Mouse (Mus musculus) CH12F3 (cell line): ENCODE measurements around the gene Tln1.
"Not testable (repeated sequence)": the region's sequence is repeated elsewhere in the genome, so short reads cannot be mapped to it uniquely, and the experiment has no call there.

Experiments used
- in situ Hi-C: fragments of 300-500 bp; cut with MboI; formaldehyde crosslinking; loops from 2 replicates; pipeline ENCODE4 v1.14.3; 2020; ENCODE audit warnings: low sequenced_read_pairs

Gene Tln1

DNA sequence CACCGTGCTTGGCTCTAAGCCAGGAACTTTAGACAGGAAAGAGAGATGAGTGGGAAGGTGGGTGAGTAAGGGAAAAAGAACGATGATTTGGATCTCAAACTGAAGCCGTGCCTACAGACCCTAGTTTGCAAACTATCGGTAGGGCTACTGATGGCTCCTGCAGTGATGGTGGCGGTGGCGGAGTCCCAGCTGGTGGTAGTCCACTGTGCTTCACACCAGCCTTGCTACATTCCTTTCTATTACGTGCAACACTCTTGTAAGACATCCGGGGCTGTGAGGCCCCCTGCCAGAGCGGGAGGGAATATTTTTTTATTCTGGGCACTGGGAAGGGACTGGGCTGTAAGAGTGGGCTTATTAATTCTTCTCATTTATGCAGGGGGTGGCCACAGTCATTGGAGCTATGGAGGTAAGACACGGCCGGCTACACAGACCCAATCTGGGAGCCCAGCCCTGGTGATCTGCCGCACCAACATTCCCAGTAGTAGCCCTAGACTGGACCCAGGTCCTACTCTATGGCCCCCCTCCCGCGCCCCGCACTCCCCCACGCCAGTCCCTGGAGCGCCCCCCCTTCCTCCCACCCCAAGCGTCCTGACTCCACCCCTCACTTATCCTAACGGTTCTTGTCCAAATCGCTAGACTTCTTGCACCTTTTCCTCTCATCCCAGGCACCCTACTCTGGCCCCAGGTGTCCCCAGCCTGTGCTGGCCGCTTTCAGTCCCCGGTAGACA is 54.4 kb downstream of the Tln1 start:
- in situ Hi-C loops: no loop called here

DNA sequence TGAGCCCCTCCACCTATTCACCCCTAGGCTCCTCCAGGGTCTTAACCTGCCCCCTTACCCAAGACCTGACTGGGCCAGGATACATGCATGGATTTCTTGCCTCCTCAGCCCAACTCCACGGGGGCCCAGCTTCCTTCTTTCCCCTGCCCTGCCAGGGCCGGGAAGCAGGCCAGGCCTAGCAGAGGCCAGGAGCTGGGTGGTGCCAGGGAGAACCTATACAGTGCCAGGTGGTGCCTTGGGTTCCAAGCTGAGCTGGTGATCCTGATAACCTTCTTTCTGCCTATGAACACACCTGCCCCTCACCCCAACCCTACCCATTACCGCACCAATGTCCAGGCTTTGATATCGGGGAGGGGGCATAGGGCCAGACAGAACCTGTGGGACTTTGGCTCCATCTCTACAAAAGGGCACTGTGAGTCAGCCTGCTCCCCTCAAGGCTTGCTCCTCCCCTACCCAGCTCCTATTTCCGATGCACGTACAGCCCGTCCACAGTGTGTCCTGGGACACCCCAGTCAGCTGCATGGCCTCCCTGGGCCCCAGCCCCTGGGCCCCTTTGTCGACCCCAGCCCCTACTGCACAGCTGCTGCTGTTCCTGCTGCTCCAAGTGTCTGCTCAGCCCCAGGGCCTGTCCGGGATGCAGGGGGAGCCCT is 55.8 kb downstream of the Tln1 start, which contains the start of gene Car9:
Car9 (plus strand) TSS at position 431 of the 650 bp plus-strand sequence.
- in situ Hi-C loops: no loop called here

DNA sequence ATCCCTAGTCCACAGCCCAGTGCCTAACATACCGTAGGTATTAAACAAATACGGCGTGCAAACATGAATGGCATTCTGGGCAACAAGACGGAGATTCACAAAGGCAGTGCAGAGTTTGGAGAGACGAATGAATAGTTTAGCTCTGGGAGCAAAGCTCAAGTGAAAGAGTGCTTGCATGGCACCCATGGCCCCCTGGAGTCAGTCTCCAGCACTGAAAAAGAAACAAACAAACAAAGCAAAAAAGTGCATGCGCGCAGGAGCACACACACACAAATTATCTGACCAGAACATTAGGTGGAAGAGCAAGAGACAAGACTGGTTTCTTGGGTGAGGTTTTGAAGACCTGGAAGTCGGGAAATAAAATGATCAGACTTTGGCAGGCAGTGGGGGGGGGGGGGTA is 56.4 kb downstream of the Tln1 start:
- in situ Hi-C loops: no loop called here

DNA sequence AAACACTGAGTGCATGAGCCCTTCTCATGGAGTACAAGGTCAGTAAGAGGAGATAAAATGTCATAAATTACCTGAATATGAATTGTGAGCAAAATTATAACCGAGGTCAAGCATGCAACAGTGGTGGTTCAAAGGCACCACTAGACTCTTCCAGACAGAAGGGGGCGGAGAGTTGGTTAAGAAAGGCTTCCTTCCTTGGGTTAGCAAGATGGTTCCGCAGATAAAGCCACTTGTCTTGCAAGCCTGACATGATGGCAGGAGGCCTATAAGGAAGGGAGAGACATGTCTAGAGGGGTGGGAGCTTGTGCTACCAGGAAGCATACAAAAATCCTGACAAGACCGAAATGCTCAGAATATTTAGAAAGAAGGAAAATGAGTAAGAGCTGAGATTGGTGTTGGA is 58.2 kb downstream of the Tln1 start:
- in situ Hi-C loops: no loop called here

DNA sequence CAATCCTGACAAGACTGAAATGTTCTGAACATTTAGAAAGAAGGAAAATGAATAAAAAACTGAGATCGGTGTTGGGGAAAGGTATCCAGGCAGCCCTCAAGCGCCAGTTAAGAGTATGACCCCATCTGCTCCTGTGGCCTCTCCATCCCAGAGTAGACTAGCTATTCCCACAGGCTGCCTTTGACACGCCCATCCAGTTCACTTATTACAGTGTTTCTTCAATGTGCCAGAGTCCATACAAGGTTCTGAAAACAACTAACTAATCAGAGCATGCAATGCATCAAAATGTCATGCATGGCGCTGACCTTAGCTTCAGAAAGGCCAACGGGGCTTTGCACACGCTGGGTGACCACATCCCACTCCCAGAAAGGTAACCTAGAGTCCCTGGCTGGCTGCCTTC is 59.0 kb downstream of the Tln1 start:
- in situ Hi-C loops: no loop called here

DNA sequence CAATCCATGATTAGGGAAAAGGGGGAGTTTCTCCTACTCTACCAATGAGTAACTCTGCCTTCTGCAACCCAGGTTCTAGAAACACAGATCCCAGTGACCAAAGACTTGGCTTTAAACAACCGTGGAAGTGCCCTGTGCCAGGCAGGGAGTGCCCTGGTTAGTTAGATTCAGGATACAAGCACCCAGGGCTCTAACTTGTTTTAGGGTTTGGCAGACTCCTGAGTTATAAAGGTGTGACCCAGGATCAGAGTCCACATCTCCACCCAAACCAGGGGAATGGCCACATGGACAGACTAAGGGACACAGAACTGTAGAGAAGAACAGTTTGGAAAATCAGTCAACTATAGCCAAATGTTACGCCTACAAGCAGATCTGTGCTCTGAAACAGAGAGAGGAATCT is 59.5 kb downstream of the Tln1 start:
- in situ Hi-C loops: no loop called here

DNA sequence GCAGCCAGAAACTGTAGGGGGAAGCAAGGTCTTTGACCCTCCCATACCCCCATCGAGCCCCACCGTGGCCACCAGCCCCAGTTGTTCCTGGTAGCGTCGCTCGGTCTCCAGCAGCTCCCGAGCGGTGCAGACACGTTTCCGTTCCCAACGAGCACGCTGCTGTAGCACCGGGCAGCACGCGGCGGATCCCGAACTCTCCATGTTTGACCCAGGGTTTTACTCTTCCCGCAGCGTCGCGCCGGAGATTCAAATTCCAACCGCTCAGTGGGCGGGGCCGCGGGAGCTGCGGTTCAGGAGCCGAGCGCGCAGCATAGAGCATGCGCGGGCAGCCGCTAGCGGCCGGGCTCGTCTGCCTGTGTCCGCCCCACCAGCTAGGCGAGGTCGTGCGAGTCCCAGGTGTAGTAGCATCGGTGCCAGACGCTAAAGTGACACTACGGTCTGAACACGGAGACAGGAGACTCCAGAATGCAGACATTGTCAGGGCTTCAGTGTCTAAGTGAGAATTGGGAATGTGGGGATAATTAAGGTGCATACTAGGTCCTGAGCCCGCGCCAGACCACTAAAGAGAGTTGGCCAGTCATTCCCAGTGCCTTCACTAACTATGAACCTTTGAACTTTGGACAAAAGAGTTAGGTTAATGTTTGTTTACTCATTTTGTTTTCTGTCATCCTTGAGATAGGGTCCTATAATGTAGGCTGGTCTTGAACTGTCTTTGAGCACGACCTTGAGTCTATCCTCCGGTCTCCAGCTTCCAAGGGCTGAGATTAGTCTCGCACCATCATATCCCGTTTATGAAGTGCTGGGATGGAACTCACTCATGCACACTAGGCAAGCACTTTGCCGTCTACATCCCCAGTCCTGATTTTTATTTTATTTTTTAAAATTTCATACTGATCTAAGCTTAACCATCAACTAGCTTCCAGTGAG is 62.8 kb downstream of the Tln1 start, which contains the start of gene Arhgef39:
Arhgef39 (minus strand) TSS at position 289 of the 927 bp plus-strand sequence.
- in situ Hi-C loops: no loop called here

DNA sequence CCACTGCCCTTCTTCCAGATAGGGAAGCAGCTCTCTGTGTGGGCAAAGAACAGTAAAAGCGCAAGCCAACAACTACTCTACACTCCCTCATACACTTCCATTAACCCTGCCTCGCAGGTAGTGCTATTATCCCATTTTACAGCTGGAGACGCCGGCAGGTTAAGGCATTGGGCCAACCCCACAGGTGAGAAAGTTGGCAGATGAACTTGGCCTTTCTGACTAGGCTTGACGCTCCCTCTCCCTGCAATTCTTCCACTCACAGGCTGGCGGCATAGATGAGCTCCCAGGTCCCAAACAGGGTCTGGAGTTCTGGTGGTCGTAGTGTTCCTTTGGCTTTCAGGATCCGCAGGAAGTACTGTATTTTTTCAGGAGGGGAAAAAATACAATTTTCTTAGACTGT is 63.5 kb downstream of the Tln1 start:
- in situ Hi-C loops: no loop called here

DNA sequence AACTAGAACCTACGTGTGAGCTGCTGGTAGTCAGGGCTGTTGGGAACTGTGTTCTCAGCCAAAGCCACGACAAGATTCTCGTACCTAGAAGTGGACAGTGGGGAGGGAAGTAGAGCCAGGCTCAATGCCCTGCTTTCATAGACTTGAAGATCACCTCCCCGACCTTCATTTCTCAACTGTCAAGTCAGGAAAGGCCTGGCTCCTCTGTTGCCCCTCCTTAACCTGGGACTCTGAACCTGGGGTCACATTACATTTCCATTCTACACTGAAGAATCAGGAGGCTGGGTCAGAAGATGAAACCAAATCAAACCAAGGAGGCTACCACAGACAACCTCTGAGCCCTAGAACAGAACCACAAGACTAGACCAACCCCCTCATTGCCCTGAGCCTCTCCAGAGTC is 64.5 kb downstream of the Tln1 start:
- in situ Hi-C loops: no loop called here

DNA sequence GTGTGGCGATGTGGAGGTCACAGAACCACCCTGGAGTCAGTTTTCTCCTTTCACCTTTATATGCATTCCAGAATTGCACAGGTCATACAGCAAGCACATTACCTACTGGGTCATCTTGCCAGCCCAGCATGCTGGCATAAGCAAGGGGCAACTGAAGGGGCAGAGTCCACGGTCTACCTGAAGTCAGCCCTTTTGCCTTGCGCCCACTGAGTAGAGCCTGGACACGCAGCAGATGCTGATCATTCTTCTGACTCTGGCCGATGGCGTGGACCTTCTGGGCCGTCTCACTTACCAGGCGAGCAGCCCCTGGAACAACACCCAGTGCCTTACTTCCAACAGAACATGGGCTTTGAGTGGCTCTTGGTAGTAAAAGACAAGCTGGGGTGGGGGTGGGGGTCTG is 65.1 kb downstream of the Tln1 start:
- in situ Hi-C loops: no loop called here

DNA sequence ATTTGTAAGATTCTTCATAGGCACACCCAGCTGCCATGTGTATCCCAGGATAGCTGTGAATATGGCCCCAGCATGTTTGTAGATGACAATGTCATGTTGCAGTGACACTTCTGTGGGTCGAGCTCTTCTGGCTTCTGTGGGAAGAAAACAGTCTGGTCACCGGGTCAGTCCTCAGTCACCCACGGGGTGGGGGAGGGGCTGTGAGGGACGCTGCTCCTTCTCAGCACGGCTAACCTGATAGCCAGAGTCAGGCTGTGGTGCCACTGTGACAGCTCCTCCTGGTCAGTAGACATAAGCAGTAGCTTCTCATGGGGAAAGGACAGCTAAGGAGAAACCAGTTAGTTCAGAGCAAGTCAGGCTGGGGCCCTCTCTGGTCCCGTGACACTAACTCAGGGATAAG is 65.9 kb downstream of the Tln1 start:
- in situ Hi-C loops: no loop called here

DNA sequence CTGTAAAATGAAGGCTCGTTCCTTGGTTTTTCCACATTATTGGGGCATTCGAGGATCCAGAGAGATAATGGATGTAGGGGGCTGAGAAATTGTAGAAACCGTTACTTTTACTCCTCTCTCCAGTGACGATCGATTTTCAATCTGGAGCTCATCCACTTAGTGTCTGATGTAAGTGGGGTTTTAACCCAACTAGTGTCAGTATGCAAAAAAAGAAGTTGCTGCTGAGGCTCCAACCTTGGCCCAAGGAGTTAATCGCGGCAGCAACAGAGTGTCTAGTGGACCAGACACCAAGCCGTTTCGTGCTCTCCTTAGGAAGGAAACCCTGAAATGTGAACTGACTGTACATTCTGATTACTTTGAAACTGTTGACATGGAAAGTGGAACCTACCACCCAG is 68.6 kb downstream of the Tln1 start:
- in situ Hi-C loops: no loop called here

DNA sequence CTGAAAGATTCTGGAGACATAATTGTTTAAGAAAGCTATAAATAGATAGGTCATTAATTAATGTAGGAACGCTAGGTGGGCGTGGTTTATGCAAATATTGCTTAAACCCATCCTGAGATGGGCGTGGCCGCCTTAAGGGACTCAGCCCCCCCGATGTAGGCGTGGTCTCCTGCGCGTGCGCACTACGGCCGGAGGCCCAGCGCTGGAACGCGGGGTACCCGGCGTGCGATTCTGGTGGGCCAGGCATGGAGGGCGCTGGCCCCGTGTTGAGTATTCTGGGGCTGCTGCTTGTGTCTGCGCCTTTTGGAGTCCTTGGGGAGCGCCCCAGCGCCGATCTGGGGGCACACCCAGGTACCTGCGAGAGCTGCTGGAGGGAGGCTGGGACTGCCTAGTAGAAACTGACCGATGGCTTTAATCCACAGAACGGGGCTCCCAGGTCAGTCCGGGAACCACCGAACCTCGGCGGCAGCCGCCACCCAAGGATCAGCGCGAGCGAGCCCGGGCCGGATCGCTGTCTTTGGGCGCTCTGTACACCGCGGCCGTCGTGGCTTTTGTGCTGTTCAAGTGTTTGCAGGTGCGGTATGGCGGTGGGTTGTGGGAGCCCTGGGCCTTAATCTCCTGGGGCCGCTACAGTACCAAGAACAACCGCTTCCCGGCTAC is 69.2 kb downstream of the Tln1 start:
- in situ Hi-C loops: no loop called here

DNA sequence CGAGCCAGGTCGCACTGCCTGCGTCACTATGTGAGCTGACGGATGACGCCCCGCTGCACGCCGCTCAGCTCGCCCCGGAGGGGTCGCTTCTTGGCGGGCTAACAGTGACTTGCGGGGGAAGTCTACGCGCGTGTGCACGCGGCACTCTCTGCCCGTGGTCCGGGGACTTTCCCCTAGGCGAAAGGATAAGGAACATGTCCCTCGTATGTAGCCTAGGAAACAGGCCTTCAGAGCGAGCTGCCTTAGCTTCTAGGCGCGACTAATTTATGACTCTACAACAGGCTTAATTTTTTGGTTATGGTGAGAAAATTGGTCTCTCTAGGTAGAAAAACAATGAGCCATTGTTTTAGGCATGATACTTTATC is 69.7 kb downstream of the Tln1 start, which contains the start of gene Ccdc107:
Ccdc107 (plus strand) TSS at position 80 of the 365 bp plus-strand sequence.
- in situ Hi-C loops: no loop called here

DNA sequence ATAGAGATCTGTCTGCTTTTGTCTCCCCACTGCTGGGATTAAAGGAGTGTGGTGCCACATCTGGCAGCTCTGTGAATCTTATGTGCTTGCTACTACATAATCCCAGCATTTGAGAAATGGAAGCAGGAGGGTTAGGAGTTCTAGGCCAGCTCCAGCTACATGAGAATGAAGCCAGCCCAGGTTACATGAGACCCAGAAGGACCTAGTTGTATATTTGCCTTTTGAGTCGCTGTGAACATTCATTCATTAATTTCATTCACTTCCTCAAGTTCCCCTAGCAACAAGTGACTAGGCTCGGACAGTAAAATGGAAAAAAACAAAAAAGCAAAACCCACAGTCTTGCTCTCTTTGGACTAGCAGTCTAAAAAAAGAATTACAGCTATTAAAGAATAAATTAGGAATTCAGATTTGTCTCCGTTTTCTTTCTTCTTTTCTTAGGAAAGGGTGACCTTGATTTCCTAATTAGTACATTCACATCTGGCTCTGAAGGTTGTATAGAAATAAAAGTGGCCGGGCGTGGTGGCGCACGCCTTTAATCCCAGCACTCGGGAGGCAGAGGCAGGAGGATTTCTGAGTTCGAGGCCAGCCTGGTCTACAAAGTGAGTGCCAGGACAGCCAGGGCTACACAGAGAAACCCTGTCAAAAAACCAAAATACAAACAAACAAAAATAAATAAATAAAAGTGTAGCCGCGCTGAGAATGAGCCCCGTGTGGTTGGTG is 70.2 kb downstream of the Tln1 start:
- in situ Hi-C loops: no loop called here

DNA sequence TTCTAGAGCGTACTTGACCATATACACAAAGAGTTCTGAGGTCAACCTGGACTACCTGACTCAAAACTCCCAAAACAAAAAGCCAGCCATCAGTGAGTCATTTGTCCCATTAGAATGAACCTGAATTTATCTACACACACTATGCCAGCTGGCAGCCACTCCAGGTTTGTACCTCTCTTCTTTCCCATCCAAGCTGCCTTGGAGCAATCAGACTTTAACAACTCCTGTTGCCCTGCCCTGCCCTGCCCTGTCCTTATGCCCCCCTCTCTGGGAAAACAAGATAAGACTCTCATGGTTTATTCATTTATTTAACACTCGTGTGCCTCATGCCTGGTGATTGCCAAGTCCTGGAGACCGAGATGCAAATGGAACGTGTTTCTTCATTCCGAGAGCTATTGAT is 71.7 kb downstream of the Tln1 start:
- in situ Hi-C loops: no loop called here

DNA sequence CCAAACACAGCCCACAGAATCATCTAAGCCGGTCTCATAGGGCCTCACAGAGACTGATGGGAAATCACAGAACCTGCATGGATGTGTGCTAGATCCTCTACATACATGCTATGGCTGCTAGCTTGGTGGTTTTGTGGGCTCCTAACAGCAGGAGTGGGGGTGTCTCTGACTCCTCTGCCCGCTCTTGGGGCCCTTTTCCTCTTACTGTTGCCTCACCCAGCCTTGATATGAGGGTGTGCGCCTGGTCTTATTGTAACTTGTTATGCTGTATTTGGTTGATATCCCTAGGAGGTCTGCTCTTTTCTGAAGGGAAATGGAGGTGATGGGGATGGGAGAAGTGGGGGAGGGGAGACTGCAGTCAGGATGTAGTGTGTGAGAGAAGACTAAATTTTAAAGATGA is 72.9 kb downstream of the Tln1 start:
- in situ Hi-C loops: no loop called here

DNA sequence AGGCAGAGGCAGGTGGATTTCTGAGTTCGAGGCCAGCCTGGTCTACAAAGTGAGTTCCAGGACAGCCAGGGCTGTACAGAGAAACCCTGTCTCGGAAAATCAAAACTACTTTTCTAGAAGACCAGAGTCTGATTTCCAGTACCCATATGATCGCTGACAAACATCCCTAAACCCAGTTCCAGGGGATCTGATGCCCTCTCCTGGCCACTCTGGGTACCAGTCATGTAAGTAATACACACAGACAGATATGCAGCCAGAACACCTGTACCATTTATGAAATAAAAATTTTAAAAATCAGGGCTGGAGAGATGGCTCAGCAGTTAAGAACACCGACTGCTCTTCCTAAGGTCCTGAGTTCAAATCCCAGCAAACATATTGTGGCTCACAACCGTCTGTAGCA is 76.8 kb downstream of the Tln1 start:
- in situ Hi-C loops: not testable (repeated sequence)

DNA sequence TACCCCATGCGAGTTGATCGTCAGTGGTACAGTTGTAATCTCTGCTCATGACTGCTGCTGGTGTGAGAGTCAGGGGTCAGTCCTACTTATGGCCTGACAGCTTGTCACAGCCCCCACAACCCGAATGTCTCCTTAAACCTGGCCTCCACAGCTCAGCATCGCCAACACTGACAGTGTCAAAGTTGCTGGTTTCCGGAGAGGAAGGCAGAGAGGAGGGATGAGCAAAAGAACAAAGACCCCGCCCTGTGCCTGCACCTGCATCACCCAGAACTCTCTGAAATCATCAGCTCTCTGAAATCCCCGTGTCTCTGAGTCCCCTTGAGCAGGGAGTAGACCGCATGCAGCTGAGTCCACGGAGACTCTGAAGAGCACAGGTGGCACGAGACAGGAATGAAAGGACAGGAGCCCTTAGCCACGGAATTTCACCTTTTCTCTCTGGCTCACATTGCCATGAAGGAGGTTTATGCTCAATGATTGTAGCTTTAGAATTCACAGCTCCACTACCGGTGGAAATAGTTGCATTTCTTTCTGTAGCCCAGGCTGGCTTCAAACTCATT is 78.9 kb downstream of the Tln1 start, which contains the start of gene Sit1:
Sit1 (minus strand) TSS at position 200 of the 557 bp plus-strand sequence.
- in situ Hi-C loops: loop anchor here (5.0 kb wide), 1 partner anchor 41 kb away; the partner anchor contains the start of gene Tesk1

DNA sequence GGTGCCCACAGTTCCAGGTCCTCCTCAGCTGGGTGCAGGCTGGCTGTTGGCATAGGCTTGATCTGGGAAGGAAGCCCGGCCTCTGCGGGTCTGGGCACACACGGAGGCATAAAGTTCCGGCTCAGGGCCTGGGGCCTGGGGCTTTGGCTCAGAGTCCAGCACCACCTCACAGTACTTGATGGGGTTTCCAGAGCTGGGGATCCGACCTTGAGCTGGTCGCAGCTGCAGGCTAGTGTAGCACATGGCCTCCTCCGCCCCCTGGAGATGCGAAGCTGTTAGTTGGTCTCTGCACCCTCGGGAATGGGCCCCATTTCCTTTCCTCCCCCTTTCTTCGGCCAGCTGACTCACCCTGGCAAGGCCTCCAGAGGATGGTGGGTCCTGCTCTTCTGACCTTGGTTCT is 79.9 kb downstream of the Tln1 start:
- in situ Hi-C loops: loop anchor here (5.0 kb wide), 1 partner anchor 40 kb away; the partner anchor contains the start of gene Tesk1
